Mouse (Mus musculus): Measurements from ENCODE around the gene Gm20837.
"Not testable (repeated sequence)": the region's sequence is repeated elsewhere in the genome, so short reads cannot be mapped to it uniquely, and the experiment has no call there.

Gene Gm20837

DNA sequence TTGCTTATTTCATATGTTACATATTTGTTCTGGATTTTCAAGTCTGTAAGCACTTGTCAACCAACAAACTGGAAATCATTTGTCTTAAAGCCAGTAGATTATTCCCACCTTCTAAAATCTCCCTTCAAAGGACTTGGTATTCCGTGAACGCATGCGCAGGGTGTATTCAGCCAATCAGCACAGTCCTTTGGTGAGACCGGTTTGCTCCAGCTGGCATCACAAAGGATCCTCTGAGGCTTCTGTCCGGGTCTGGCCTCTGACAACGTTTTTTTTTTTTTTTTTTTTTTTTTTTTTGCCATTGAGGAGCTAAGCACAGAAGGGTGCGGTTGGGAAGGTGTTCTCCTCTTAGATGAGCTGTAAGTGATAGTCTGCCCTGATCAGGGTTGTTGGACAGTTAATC is at the start of gene Gm20837:
Gm20837 (plus strand) TSS at position 301 of the 400 bp plus-strand sequence.
- not testable (repeated sequence) for H3K27me3 ChIP-seq (ENCODE audit: insufficient read depth, low read length); H3K36me3 ChIP-seq (ENCODE audit: insufficient read depth, low read length); H3K9me3 ChIP-seq (ENCODE audit: low read length); H3K4me1 ChIP-seq (replicated peaks; ENCODE audit: low read depth, low read length); H3K4me3 ChIP-seq (replicated peaks; ENCODE audit: low read length)

Measured in E14TG2a.4 (cell line).